Mouse (Mus musculus) 416B (cell line): Measurements from ENCODE around the gene Hic1.
A peak's percentile ranks its signal among the peaks of the same experiment; 100 is the strongest.

Experiments
- DNase-seq: peaks from one replicate; pipeline ENCODE4 v3.0.0; 2011; ENCODE audit warnings: low read depth

Hic1 gene

DNA sequence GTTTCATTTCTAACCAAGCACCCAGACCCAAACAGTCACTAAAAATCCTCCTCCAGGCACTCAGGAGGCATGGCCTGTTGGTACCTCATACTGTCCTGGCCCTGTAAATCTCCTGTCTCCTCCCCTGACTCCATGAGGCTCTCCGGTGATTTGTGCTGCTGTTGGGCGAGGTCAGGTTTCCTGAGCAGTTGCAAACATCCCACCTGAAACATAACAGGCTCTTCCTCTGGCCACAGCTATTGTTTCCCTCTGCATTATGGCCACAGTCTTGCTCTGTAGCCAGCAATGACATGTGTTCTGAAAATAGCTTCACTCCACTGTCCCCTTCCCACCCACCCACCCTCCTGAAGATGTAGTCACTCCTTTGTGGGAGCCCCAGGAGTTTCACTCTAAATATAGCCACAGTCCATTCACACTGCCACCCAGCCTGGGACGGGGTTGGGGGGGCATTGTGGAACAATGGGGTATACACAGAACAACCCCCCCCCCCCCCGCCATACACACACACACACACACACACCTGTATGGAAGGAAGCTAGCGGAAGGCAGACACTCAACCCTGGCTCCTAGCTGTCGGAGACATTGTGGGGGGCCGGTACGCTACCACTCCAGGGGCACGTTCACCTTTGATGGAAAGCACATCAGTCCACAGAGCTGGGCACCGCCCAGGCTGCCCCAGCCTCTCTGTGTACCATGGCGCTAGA, 20.8 kb downstream of the Hic1 start:
- no peak for DNase-seq

GRCm38 (mm10) chr11:75147846-75148168, 21.5 kb downstream of the Hic1 start:
- no peak for DNase-seq

GRCm38 (mm10) chr11:75147106-75147845, 22.0 kb downstream of the Hic1 start:
- peak; percentile 65 for DNase-seq

- no peak for DNase-seq
These were observed 23.5 kb downstream of the Hic1 start for GRCm38 (mm10) chr11:75145841-75146240.

- DNase-seq, result no peak
These were observed 26.6 kb downstream of the Hic1 start for GRCm38 (mm10) chr11:75142749-75143148.

GRCm38 (mm10) chr11:75141913-75142312, 27.4 kb downstream of the Hic1 start:
- no peak for DNase-seq

DNA sequence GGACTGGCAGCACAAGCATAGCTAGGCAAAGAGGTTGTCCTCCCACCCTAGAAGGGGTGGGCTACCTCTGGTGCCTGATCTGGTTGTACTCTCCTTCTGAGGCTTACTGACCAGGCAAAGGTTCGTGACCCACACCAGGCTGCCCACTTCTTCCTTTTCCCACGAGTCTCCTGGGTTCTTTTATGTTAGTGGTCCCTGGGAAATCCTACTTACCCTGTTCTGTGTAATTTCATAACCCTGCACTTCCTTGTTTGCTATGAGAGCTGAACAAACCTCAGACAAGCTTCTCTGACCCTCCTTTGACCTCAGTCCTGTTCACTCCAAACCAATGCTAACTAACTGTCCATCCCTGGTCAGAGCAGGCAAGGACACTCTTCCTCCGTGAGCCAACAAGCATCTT, 28.3 kb downstream of the Hic1 start:
- no peak for DNase-seq

GRCm38 (mm10) chr11:75140431-75140830, 28.9 kb downstream of the Hic1 start:
- DNase-seq, result no peak

DNA sequence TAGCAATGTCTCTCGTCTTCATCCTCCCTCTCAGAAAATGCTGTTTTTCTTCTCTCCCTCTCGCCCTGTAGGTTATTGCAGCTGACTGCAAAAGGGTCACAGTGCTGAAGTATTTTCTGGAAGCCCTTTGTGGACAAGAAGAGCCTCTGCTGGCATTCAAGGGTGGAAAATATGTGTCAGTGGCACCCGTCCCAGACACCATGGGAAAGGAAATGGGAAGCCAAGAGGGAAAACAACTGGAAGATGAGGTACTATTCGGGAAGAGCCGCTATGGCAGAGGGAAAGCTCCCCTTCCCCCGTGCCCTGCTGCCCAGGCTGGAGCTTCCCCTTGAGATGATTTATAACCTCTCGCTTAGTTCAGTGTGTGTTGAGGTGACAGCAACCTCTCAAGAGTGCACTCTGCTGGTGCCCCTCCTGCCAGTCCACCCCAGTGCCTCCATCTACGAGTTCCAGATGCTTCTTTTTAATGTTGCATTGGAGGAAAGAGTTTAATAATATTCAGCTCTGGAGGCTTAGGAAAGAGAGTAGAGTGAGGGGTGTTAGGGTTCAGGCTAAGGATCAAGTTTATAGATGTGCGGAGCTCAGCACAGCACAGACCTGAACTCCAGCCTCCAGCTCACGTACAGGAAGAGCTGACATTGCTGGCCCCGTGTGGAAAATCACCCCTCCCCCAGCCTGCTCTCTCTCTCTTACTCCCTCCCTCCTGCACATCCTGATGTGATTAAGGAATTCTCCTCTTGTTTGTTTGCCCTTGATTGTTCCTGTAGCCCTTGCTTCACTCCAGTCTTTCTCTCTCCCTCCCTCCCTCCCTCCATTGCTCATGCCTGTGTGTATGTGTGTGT, 30.0 kb downstream of the Hic1 start:
- DNase-seq, result no peak

DNA sequence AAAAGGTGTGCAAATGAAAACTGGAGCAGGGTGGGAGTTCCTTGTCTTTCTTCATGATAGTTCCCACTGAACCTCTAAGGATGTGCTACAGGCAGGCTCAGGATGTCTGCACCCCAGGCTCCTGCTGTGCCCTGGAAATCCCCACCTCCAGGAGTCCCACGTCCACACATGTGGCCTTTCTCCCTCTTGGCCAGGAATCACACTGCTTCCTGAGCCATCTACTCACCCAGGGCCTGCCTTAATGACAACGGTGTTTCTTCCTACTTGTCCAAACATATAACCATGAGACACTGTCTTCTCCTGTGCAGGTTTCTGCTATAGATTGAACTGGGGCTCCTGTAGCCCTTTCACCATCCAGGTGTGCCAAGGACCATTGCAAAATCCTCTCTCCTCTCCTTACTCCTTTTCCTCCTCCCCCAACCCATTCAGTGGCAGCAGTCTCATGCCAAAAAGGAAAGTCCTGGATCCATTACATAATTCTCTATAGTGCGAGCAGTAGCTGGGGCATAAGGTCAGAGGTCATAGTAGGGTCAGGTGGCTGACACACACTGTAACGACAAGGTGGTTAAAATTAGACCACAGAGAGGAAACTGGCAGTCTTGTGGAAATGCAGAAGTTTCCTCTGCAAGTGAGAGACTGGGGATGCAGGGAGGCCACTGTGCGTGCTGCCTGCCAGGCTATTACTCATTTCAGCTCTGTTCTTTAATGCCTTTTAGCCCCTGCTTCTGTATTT, 32.5 kb downstream of the Hic1 start:
- peak; percentile 97 for DNase-seq

- DNase-seq, result no peak
These were observed 34.0 kb downstream of the Hic1 start for GRCm38 (mm10) chr11:75135358-75135757.

GRCm38 (mm10) chr11:75134485-75135068, 34.7 kb downstream of the Hic1 start:
- no peak for DNase-seq

- DNase-seq, result no peak
These were observed 35.4 kb downstream of the Hic1 start for GRCm38 (mm10) chr11:75133951-75134350.

DNA sequence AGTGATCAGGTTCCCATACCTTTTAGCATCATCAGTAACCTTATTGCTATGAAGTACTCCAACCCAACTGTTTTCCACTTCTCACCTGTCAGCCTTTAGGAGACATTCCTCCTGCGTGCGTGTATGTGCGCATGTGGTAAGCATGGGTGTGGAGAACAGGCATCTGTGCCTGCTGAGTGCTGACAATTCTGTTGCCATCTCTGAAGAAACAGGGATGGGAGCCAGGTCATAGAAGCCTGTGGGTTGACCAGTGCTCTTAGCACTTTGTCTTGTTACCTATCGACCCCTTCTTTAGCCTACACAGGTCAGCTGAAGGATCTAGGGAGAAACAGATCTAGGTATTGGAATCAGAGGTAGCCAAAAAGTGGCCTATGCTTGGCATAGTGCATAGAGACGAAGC, 35.9 kb downstream of the Hic1 start:
- no peak for DNase-seq

- DNase-seq, result no peak
These were observed 37.0 kb downstream of the Hic1 start for GRCm38 (mm10) chr11:75132278-75132677.

- DNase-seq, result no peak
These were observed 38.0 kb downstream of the Hic1 start for GRCm38 (mm10) chr11:75131300-75131699.

DNA sequence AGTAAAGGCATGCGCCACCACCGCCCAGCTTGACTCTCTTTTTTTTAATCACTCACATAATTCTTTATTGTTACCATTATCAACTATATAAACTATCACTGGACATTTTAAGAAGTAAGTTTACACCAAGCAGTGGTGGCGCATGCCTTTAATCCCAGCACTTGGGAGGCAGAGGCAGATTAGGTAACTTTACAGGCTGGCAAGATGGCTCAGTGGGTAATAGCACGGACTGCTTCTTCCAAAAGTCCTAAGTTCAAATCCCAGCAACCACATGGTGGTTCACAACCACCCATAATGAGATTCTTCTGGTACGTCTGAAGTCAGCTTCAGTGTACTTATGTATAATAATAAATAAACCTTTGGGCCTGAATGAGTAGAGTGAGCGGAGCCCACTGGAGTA, 39.8 kb downstream of the Hic1 start:
- DNase-seq, result no peak

- DNase-seq, result no peak
These were observed 42.9 kb downstream of the Hic1 start for GRCm38 (mm10) chr11:75126384-75126783.

DNA sequence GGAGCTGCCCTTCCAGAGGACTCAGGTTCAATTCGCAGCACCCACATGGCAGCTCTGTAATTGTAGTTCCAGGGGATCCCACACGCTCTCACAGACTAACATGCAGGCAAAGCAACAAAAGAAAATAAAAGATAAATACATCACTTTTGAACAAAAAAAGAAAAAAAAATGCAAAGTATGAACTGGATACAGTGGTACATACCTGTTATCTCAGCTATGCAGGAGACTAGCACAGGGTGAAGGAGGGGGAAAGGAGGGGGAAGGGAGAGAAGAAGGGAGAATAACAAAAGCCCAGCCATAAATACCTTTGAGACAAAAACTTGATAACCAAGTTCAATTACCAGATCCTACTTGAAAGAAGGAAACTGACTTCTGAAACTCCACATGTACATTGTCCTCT, 44.9 kb downstream of the Hic1 start:
- DNase-seq, result no peak

DNA sequence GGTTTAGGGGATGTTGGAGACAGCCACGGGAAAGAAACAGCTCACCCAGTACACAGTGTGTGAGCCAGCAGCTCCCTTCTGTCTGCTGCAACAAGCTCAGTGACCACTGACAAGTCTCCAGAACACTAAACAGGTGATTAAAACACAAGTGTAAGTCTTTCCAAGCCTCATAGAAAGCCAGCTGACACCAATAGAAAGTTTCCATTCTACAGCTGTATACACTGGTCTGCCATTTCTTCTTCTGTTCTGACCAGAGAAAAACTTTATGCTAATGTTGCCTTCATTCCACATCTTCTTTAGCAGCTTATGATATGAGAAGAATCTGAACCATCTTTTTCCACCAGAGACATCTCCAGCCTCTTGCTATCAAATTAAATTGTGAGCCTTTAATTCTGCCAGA, 48.0 kb downstream of the Hic1 start:
- no peak for DNase-seq

DNA sequence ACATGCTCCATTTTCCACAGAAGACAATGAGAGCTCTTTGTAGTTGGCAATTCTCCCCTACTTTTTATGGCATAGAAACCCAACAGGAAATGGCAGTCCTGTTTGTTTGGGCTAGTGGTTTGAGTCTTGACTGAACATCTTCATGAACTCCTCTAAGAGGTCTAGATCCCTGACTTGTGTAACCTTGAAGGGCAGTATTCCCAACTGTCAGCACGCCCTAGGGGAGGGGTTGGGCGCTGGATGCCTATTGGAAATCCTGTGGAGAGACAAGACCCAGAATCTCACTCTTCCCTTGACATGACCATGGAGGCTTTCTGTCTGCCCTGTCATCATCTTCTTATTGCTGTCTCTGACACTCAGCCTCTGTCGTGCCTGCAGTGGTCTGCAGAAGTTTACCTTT, 49.5 kb downstream of the Hic1 start:
- DNase-seq, result no peak

DNA sequence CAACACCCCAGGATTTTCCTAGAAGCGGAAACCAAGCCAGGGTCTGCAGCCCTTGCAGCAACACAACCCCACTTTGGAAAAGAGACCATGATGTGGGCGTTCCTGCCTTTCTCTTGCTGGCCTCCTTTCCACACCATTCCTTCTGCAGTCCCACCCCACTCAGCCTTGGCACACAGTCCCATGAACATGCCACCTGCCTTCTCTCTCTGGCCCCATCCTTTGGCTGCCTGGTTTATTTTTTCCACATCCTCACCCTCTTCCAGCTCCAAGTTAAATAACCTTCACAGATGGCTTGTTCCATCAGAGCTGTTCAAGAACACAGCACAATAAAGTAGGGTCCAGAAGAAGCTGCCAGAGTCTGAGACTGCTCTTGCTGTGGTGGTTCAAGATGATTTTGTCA, 50.0 kb downstream of the Hic1 start:
- no peak for DNase-seq
